Mouse (Mus musculus) duodenum, adult 2 months (tissue): ENCODE data around the gene Olfr1233. TPM values are rescaled to one million over a fixed set of nuclear protein-coding genes. Genes with fewer than 3 reads are reported as not detected.

ENCODE experiments used
- polyA plus RNA-seq: library from polyadenylated mRNA; depleted of rRNA; stranded (reverse); fragments of >200 nt; gene quantifications from 2 replicates; pipeline ENCODE4 v1.2.3, GENCODE M21; 2012; ENCODE audit warnings: low replicate concordance; rRNA removed

Gene Olfr1233
- not detected in 2 replicates for polyA plus RNA-seq

DNA sequence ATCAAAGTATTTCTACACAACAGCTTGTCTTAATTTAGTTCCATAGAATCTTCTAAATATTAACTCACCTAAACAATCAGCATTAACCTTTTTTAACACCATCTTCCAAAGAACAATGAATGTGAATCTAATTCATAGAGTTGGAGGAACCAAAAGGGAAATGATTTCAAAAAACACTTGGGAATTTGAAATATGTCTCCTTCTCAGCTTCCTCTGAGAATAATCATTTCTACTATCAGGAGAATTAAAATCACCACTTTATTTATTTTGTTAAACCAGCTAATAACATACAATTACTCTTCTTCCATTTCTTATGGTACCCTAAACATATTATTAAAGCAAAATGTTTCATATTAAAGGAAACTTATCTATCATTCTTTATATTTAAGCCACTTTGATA, at the start of gene Olfr1233:
Gene Olfr1233, minus strand, starts transcription at position 101 of the 400 bp plus-strand sequence.

DNA sequence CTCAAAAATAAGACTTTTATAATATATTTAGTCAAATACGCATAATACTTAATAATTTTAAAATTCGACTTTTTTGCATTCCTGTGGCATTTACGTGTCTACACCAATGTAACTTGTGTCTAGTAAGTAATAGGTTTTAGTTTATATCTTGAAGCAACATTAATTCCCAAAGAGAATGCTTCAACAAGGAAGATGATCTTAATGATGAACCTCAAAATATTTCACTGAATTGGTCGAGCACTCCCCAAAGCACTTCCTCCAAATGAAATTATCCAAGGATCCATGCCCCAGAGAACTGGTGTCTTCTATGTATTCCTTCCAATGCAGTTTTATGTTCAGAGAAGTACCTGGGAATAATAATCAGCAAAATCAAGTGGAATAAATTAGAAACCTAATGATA, 22.6 kb upstream of the Olfr1233 start, which contains the start of gene Olfr1234:
Gene Olfr1234, minus strand, starts transcription at position 101 of the 400 bp plus-strand sequence.

DNA sequence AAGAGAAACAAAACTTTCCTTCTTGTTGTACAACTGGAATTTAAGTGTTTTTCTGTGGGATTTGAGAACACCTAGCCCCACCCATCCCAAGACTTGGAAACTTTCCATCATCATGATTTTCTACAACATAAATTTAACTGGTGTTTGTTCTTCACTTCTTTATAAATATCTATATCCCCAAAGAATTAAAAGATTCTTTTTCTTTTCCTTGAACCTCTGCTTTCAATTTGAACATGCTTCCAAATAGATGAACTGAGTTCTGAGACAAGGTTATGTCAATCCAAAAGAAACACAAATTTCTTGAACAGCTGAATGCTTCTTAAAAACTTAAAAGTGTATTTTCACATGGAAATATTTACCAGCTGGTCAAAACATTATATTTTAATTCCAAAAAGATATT, 12.6 kb downstream of the Olfr1233 start, which contains the start of gene Olfr1232:
Gene Olfr1232, minus strand, starts transcription at position 101 of the 400 bp plus-strand sequence.

DNA sequence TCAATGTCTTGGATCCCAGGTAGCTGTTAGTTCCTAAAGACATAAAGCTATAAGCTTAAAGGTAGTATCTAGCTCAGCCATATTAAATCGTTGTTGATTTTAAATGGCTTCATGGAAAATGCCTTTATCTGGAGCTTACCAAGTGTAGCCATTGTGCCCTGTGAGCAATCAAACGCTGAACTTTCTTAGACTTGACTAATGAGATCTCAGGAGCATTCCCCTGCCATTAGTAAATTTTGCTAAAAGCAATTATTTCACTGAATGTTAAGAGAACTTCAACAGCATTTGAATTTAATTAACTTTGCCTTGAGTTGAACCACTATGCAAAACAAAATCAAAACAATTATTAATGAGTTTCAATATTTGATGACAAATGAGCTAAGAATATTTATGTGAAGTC, 35.2 kb downstream of the Olfr1233 start, which contains the start of gene Olfr1231:
Gene Olfr1231, minus strand, starts transcription at position 101 of the 400 bp plus-strand sequence.

DNA sequence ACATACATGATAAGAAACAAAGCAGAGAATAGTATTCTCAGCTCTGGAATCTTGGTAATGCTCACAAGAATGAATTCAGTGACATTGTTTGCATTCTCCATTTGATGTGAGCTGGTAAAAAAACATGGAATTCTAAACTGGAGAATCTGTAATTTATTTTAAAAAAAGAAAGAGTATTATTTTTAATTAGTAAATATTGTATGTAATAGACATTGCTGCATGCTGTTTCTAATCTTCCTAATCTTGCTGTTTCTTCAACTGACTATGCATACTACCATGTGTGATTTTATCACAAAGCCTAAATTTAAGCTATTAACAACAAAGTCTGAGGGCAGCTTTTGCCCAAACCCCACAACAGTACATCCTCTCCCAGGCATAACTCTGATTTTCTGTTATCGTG, 45.0 kb downstream of the Olfr1233 start, which contains the start of gene Olfr1230:
Gene Olfr1230, minus strand, starts transcription at position 101 of the 400 bp plus-strand sequence.

DNA sequence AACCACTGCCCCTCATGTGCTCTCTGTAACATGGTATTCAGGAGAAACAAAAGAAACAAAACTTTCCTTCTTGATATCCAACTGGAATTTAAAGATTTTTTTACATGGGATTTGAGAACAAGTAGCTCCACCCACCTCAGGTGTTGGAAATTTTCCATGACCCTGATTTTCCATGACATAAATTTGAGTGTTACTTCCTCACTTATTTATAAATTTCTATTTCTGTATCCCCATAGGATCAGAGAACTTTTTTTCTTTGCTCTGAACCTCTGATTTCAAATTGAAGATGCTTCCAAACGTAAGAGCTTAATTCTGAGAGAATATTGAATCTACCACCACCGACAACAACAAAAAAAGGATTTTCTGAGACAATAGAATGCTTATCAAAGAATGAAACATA, 54.3 kb downstream of the Olfr1233 start, which contains the start of gene Olfr1229:
Gene Olfr1229, minus strand, starts transcription at position 101 of the 400 bp plus-strand sequence.

Other genes with a start within 250 kb of the Olfr1233 start
- not detected in 2 replicates for gene Olfr1220, start 235.6 kb downstream of the Olfr1233 start, polyA plus RNA-seq
- gene Olfr1221, start 225.1 kb downstream of the Olfr1233 start, polyA plus RNA-seq = not detected in 2 replicates
- not detected in 2 replicates for gene Olfr1222, start 209.3 kb downstream of the Olfr1233 start, polyA plus RNA-seq
- not detected in 2 replicates for gene Olfr1223, start 190.8 kb downstream of the Olfr1233 start, polyA plus RNA-seq
- not detected in 2 replicates for gene Olfr1224-ps1, start 178.3 kb downstream of the Olfr1233 start, polyA plus RNA-seq
- not detected in 2 replicates for gene Olfr1225, start 167.7 kb downstream of the Olfr1233 start, polyA plus RNA-seq
- not detected in 2 replicates for gene Olfr1226, start 142.3 kb downstream of the Olfr1233 start, polyA plus RNA-seq
- not detected in 2 replicates for gene Olfr1228, start 88.3 kb downstream of the Olfr1233 start, polyA plus RNA-seq
- gene Olfr1229, start 54.4 kb downstream of the Olfr1233 start, polyA plus RNA-seq = not detected in 2 replicates
- not detected in 2 replicates for gene Olfr1230, start 45.1 kb downstream of the Olfr1233 start, polyA plus RNA-seq
- gene Olfr1231, start 35.3 kb downstream of the Olfr1233 start, polyA plus RNA-seq = not detected in 2 replicates
- gene Olfr1232, start 12.7 kb downstream of the Olfr1233 start, polyA plus RNA-seq = not detected in 2 replicates
- not detected in 2 replicates for gene Olfr1234, start 22.5 kb upstream of the Olfr1233 start, polyA plus RNA-seq
- not detected in 2 replicates for gene Olfr1238, start 67.3 kb upstream of the Olfr1233 start, polyA plus RNA-seq
- not detected in 2 replicates for gene Olfr1239, start 78.0 kb upstream of the Olfr1233 start, polyA plus RNA-seq
- not detected in 2 replicates for gene Olfr1240, start 100.6 kb upstream of the Olfr1233 start, polyA plus RNA-seq
- not detected in 2 replicates for gene Olfr1241, start 144.7 kb upstream of the Olfr1233 start, polyA plus RNA-seq
- not detected in 2 replicates for gene Olfr1242, start 155.9 kb upstream of the Olfr1233 start, polyA plus RNA-seq
- not detected in 2 replicates for gene Olfr1243, start 189.1 kb upstream of the Olfr1233 start, polyA plus RNA-seq
- gene Olfr1245, start 236.0 kb upstream of the Olfr1233 start, polyA plus RNA-seq = not detected in 2 replicates